Mouse (Mus musculus) midbrain, embryonic 11.5 days (tissue): ENCODE measurements at regions not wholly inside any gene's neighbourhood (a gene's known extent, or its start where the extent isn't known, plus 50 kb on each side); places are given as distances from the start of the nearest gene placed in this dataset.

Source experiments
- ATAC-seq: fragments of 200-750 bp; cut with Nextera tagmentation; 2 replicates; pipeline ENCODE4 v1.8.0; 2017; ENCODE audit warnings: moderate TSS enrichment, moderate library complexity; ENCODE audit not compliant: low FRiP score
- DNase-seq: peaks from one replicate; pipeline ENCODE4 v3.0.0; 2015; ENCODE audit warnings: low spot score; ENCODE audit errors: missing footprints
- H3K27ac ChIP-seq: fragments of 300-500 bp; sonication (generic); 2 replicates; pipeline ENCODE4 v1.5.1; 2014; ENCODE audit warnings: low read depth, low read length
- H3K27me3 ChIP-seq: fragments of 300-500 bp; sonication (generic); 2 replicates; pipeline ENCODE4 v1.6.1; 2014; ENCODE audit warnings: mild to moderate bottlenecking, low read length, moderate library complexity, mixed read lengths; ENCODE audit not compliant: control insufficient read depth, insufficient read depth
- H3K36me3 ChIP-seq: fragments of 300-500 bp; sonication (generic); 2 replicates; pipeline ENCODE4 v1.6.1; 2014; ENCODE audit warnings: mild to moderate bottlenecking, low read length, moderate library complexity, mixed read lengths; ENCODE audit not compliant: control insufficient read depth, insufficient read depth
- H3K4me1 ChIP-seq: fragments of 300-500 bp; sonication (generic); 2 replicates; pipeline ENCODE4 v1.6.1; 2014; ENCODE audit warnings: low read length; ENCODE audit not compliant: control insufficient read depth, insufficient read depth
- H3K4me2 ChIP-seq: fragments of 300-500 bp; sonication (generic); 2 replicates; pipeline ENCODE4 v1.6.1; 2014; ENCODE audit warnings: mild to moderate bottlenecking, moderate library complexity
- H3K4me3 ChIP-seq: fragments of 300-500 bp; sonication (generic); 2 replicates; pipeline ENCODE4 v1.5.1; 2014; ENCODE audit warnings: low read depth, low read length
- H3K9ac ChIP-seq: fragments of 300-500 bp; sonication (generic); 2 replicates; pipeline ENCODE4 v1.6.1; 2014; ENCODE audit warnings: low read length
- H3K9me3 ChIP-seq: fragments of 300-500 bp; sonication (generic); 2 replicates; pipeline ENCODE4 v1.6.1; 2016; ENCODE audit warnings: low read length; ENCODE audit not compliant: control insufficient read depth
- WGBS: fragments of 180-500 bp; shearing (Covaris S2); extraction: QIAGEN DNeasy Blood & Tissue Kit; methylation state at CpG from one replicate; pipeline ENCODE4 v1.1.7; 2014; 5-methylcytosine and 5-hydroxymethylcytosine counted together

DNA sequence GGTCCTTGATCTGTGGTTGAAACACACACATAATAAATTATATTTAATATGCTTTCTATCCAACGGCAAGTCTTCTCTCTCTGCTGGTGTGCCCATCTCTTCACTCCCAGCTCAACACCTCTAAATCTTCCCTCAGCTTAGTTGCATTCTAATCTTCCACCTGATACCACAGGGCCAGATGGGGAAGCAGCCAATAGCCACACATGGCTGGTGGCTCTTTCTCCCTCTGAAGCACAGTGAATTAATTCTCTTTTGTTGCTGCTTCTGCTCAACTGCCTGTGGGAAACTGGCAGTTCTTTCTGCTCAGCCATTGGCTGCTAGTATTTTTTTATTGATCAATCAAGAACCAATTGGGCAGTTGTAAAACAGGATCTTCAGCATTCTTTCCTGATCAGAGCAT is 750.0 kb downstream of the Serpinb8 start:
- H3K9me3 ChIP-seq, result no peaks in the 10 kb centered on the region
- DNase-seq, result no peak
- 90% methylated on average over 1 of the region's 1 CpGs for WGBS
- H3K4me3 ChIP-seq, result no peak overlapping the region
- no peaks in the 10 kb centered on the region for H3K27me3 ChIP-seq
- no peak overlapping the region for H3K9ac ChIP-seq
- ATAC-seq, result peak; percentile 50; the same call in 1 of the 2 replicates
- no peak overlapping the region for H3K4me2 ChIP-seq
- H3K36me3 ChIP-seq, result no peaks in the 10 kb centered on the region
- no peaks in the 10 kb centered on the region for H3K4me1 ChIP-seq
- H3K27ac ChIP-seq, result no peak overlapping the region

DNA sequence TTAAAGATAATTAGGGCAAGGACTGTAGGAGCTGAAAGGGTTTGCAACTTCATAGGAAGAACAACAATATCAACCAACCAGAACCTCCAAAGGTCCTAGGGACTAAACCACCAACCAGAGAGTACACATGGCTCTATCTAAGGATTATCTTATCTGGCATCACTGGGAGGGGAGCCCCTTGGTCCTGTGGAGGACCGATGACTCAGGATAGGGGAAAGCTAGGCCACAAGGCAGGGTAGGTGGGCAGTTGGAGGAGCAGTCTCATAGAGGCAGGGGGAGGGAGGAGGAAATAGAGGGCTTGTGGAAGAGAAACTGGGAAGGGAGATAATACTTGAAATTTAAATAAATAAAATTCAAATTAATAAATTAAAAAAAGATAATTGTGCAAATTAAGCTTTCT is 751.5 kb downstream of the Serpinb8 start:
- Histone ChIP-seq H3K27ac (no peak overlapping the region), H3K4me1 (no peaks in the 10 kb centered on the region), H3K4me3 (no peak overlapping the region), H3K9ac (no peak overlapping the region), H3K27me3 (no peaks in the 10 kb centered on the region), H3K9me3 (no peaks in the 10 kb centered on the region), H3K36me3 (no peaks in the 10 kb centered on the region), H3K4me2 (no peak overlapping the region)
- 62% methylated on average over 1 of the region's 1 CpGs for WGBS
- ATAC-seq (0 out of 2 replicates have a peak, but pooled peaks have one; percentile 54), DNase-seq (no peak)

DNA sequence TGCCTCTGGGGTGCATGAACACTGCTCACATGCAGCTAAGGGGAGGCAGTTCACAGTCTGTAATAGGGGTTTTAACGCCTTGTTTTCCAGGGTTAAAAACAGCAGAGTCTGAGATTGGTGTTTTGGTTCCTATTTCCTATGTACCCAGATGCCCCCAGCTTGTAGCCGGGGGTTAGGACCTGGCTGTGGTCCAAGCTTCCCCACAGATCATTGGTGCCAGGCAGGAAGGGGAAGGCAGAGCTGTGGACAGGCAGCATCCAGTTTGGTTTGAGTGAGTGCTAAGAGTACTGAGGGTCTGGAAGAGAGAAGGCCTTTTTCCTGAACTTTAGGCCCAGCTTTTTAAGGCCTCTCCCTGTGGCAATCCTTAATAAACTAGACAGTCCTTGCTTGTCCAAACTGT is 774.0 kb downstream of the Serpinb8 start:
- WGBS, result 70% methylated on average over 2 of the region's 2 CpGs
- H3K27ac ChIP-seq, result no peak overlapping the region
- DNase-seq (no peak), ATAC-seq (no peak)
- H3K9ac ChIP-seq, result no peak overlapping the region
- no peak overlapping the region for H3K4me2 ChIP-seq
- H3K4me1 ChIP-seq, result no peaks in the 10 kb centered on the region
- H3K36me3 ChIP-seq, result no peaks in the 10 kb centered on the region
- no peaks in the 10 kb centered on the region for H3K27me3 ChIP-seq
- no peak overlapping the region for H3K4me3 ChIP-seq
- no peaks in the 10 kb centered on the region for H3K9me3 ChIP-seq

DNA sequence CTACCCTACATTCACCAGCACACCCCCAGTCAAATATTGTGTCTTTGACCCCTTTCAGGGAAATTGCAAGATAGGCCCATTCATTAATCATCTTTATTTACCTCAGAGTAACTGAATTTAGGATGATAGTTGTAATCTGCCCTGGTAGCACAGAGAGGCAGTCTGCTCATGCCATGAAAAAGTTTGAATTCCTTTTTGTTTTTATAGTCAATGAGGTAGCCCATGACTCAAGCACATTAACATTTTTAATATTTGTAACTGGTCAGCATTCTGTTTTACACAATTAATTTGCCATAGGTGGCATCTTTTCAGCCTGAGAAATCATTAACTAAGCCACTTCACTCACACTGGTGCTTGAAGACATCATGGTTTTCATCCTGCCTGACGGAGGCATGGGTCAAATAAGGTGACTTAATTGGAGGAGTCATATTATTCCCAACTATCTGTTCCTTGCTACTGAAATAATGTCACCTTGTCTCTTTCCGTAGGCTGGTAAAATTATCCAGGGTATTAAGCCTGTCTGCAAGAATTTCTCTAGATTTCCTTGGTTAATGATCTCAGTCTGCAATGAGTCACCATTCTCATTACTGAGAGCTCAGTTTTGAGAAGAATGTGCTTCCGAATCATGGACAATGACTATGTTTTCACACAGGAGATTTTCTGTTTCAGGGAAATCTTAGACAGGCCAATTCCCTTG is 780.2 kb downstream of the Serpinb8 start:
- H3K4me3 ChIP-seq, result no peak overlapping the region
- no peaks in the 10 kb centered on the region for H3K36me3 ChIP-seq
- ATAC-seq (no peak), DNase-seq (no peak)
- 91% methylated on average over 3 of the region's 3 CpGs for WGBS
- no peak overlapping the region for H3K9ac ChIP-seq
- H3K4me2 ChIP-seq, result no peak overlapping the region
- H3K9me3 ChIP-seq, result no peaks in the 10 kb centered on the region
- H3K4me1 ChIP-seq, result no peaks in the 10 kb centered on the region
- no peaks in the 10 kb centered on the region for H3K27me3 ChIP-seq
- no peak overlapping the region for H3K27ac ChIP-seq

DNA sequence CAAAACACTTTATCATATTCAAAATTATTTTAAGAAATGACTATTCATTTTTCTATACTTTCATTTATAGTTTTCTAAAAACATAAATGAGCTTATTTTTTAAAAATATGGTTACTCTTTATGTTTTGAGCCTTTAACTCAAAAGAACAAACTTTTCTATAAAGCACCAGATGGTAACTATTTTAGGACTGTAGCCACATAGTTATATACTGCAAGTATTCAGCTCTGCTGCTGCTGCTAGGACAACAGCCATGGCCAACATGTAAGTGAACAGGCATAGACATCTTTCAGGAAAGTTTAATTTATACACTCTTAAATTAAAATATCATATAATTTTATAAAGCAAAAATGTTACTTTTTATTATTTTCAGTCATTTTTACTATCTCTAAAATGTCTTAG is 800.1 kb downstream of the Serpinb8 start:
- Histone ChIP-seq H3K9ac (no peak overlapping the region), H3K4me1 (no peaks in the 10 kb centered on the region), H3K4me3 (no peak overlapping the region), H3K27me3 (no peaks in the 10 kb centered on the region), H3K9me3 (no peaks in the 10 kb centered on the region), H3K27ac (no peak overlapping the region), H3K4me2 (no peak overlapping the region), H3K36me3 (no peaks in the 10 kb centered on the region)
- ATAC-seq, result no peak
- no peak for DNase-seq

DNA sequence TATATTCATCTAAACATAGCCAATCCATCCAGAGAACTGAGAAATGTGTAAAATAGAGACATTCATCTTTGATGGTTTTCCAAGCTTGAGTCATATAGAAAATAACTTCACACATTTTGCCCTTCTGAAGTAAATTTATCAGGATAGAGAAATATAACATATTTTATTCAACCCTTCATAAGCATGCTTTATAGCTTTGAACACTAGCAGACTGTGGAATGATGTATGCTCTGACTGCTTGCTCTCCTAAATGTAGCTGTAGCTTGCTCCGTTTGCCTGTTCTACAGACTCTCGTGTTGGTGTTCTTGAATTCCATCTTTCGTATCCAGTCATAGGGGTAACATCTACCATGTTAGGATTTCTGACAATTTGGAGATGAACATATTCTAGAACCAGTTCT is 800.7 kb downstream of the Serpinb8 start:
- DNase-seq, result no peak
- H3K9ac ChIP-seq, result no peak overlapping the region
- no peaks in the 10 kb centered on the region for H3K9me3 ChIP-seq
- H3K4me3 ChIP-seq, result no peak overlapping the region
- H3K27me3 ChIP-seq, result no peaks in the 10 kb centered on the region
- H3K27ac ChIP-seq, result no peak overlapping the region
- no peak for ATAC-seq
- no peak overlapping the region for H3K4me2 ChIP-seq
- H3K36me3 ChIP-seq, result no peaks in the 10 kb centered on the region
- 89% methylated on average over 3 of the region's 3 CpGs for WGBS
- no peaks in the 10 kb centered on the region for H3K4me1 ChIP-seq

DNA sequence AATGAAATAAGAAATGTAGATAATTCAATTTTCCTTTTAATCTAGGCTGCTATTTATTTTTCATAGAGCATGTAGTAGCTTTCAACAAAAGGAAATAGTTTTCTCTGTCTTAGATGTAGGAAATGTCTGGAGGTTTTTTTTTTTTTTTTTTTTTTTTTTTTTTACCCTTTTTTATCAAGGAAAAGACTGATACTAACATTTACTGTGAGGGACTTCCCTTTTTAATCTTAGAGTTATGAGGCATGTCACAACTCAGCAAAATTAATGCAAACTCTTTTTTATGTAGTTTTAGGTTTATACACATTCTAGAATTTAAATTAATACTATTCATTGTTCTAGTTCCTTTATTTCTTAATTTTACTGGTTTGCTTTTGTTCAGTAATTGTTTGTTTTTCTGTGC is 850.0 kb downstream of the Serpinb8 start:
- no peak overlapping the region for H3K4me2 ChIP-seq
- no peaks in the 10 kb centered on the region for H3K4me1 ChIP-seq
- no peaks in the 10 kb centered on the region for H3K27me3 ChIP-seq
- H3K36me3 ChIP-seq, result no peaks in the 10 kb centered on the region
- no peak overlapping the region for H3K9ac ChIP-seq
- H3K4me3 ChIP-seq, result no peak overlapping the region
- DNase-seq (no peak), ATAC-seq (no peak)
- H3K27ac ChIP-seq, result no peak overlapping the region
- no peaks in the 10 kb centered on the region for H3K9me3 ChIP-seq

DNA sequence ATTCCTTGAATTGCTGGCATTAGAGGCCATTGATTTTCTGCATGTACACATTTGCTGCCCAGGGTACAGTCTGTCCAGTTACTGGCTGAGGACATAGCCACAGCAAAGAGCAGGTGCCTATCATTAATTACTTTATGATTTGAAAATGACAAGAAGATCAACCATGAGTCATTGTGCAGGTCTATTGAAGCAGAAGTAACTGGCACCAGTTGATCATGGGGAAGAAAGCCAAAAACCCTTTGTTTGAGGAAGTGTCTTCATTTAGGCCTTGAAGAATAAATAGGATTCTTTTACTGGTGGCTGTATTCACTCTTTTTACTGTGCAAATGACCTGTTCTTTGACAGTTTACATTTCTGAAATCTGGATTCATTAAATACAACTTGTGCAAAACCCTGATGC is 863.0 kb downstream of the Serpinb8 start:
- no peaks in the 10 kb centered on the region for H3K9me3 ChIP-seq

DNA sequence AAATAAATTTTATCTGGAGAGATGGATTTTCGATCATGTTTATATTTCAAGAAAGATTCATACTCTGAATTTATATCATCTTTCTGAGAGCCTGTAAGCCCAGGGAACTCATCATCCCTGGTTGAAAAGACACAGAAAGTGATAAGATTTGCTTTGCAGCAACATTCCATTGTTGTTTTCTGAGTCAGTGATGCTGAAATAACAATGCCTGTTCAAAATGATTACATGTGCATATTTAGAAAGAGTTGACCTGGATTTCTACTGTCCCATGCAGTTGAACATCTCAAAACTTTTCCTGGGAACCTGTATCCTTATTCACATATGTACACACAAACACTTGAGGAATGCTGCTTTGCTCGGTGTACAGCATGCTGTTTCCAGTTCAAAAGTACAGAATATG is 882.2 kb downstream of the Serpinb8 start:
- Histone ChIP-seq H3K27ac (no peak overlapping the region), H3K4me2 (no peak overlapping the region), H3K9me3 (no peaks in the 10 kb centered on the region), H3K4me3 (no peak overlapping the region), H3K27me3 (no peaks in the 10 kb centered on the region), H3K9ac (no peak overlapping the region), H3K4me1 (no peaks in the 10 kb centered on the region), H3K36me3 (no peaks in the 10 kb centered on the region)
- ATAC-seq (no peak), DNase-seq (peak; percentile 12)
- WGBS, result 86% methylated on average over 2 of the region's 2 CpGs

More for the DNA sequence above, 863.0 kb downstream of the Serpinb8 start:
- H3K27me3 ChIP-seq, result no peaks in the 10 kb centered on the region
- H3K4me3 ChIP-seq, result no peak overlapping the region
- no peak for DNase-seq
- no peaks in the 10 kb centered on the region for H3K4me1 ChIP-seq
- H3K4me2 ChIP-seq, result no peak overlapping the region
- no peak overlapping the region for H3K9ac ChIP-seq
- no peak for ATAC-seq
- no peaks in the 10 kb centered on the region for H3K36me3 ChIP-seq
- no peak overlapping the region for H3K27ac ChIP-seq
